Mouse (Mus musculus) layer of hippocampus, postnatal 10 days (tissue): ENCODE measurements at regions not wholly inside any gene's neighbourhood (a gene's known extent, or its start where the extent isn't known, plus 50 kb on each side); places are given as distances from the start of the nearest gene placed in this dataset.
A peak's percentile ranks its signal among the peaks of the same experiment; 100 is the strongest.

Experiments used
- DNase-seq, 2 experiments: peaks; one replicate each; pipeline ENCODE4 v3.0.0; 2021; ENCODE audit warnings: low spot score in 2 of 2

GRCm38 (mm10) chr10:84021167-84022120 is 298.8 kb downstream of the 1500009L16Rik start:
- no peak for DNase-seq

GRCm38 (mm10) chr10:84024294-84024693 is 301.6 kb downstream of the 1500009L16Rik start:
- no peak for DNase-seq

- no peak for DNase-seq
Observed at GRCm38 (mm10) chr10:84024901-84025300, 302.2 kb downstream of the 1500009L16Rik start.

GRCm38 (mm10) chr10:84026798-84027197 is 304.1 kb downstream of the 1500009L16Rik start:
- no peak for DNase-seq

GRCm38 (mm10) chr10:84036131-84036877 is 313.6 kb downstream of the 1500009L16Rik start:
- no peak for DNase-seq

- DNase-seq: no peak
Observed at GRCm38 (mm10) chr10:84048706-84049105, 326.0 kb downstream of the 1500009L16Rik start.

GRCm38 (mm10) chr10:84052696-84053095 is 330.0 kb downstream of the 1500009L16Rik start:
- no peak for DNase-seq

- DNase-seq: peak; percentile 51 to 63
Observed at GRCm38 (mm10) chr10:84054551-84055336, 332.1 kb downstream of the 1500009L16Rik start.

- DNase-seq: no peak
Observed at GRCm38 (mm10) chr10:84055402-84056167, 332.9 kb downstream of the 1500009L16Rik start.

- no peak for DNase-seq
Observed at GRCm38 (mm10) chr10:84056323-84057169, 333.9 kb downstream of the 1500009L16Rik start.

- no peak for DNase-seq
Observed at GRCm38 (mm10) chr10:84058301-84058700, 335.6 kb downstream of the 1500009L16Rik start.

GRCm38 (mm10) chr10:84059646-84060491 is 337.2 kb downstream of the 1500009L16Rik start:
- no peak for DNase-seq

- peak; percentile 63 to 76 for DNase-seq
Observed at GRCm38 (mm10) chr10:84060492-84061218, 338.0 kb downstream of the 1500009L16Rik start.

- DNase-seq: no peak
Observed at GRCm38 (mm10) chr10:84067052-84067650, 344.5 kb downstream of the 1500009L16Rik start.

GRCm38 (mm10) chr10:84069806-84070205 is 347.1 kb downstream of the 1500009L16Rik start:
- DNase-seq: no peak

GRCm38 (mm10) chr10:84072866-84073483 is 350.3 kb downstream of the 1500009L16Rik start:
- no peak for DNase-seq

- DNase-seq: no peak
Observed at GRCm38 (mm10) chr10:84075581-84075980, 352.9 kb downstream of the 1500009L16Rik start.
